Mouse (Mus musculus): ENCODE measurements around the gene Tpo. TPM values are rescaled to one million over a fixed set of nuclear protein-coding genes. Genes with fewer than 3 reads are reported as not detected.

The Tpo gene
- total RNA-seq, 2 experiments from 2014 or later: not detected

DNA sequence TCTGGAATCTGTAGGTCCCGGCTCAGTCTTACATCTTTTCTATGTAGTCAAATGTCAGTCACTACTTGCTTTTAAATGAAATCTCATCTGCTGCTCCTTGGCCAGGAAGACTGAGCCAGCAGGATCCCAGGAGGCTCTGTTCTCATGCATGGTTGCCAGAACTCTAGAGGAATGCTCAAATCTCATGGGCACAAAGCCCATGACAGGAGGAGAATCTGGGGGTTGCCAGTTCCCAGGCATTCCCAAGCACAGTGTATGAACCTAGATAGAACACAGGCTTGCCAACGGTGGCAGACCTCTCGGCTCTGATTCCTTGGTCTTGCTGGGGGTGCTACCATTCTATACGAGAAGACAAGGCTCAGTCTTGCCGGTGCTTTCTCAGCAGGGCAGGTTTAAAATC is 40.3 kb downstream of the Tpo start:
- peak; percentile 7 for DNase-seq (ENCODE audit: low spot score)
- intact Hi-C loops (cut with DNase I): no loop called here

DNA sequence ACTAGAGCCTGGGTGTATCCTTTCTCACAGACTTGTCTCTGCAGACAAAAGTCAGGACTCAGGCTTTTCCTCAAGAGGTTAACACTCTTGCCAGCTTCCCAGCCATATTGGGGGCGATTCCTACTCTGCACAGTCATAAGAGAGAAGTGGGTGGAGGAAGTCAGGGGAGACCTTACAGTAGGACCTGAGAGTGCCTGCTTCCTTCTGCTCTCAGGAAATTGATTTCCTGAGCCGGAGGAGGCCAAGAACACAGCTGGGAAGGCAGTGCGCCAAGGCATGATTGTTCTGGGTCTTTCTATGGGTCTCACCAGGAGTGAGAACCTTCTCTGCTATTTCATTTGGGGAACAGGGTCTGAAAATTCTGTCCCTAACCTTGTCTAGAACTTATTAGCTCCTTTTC is 48.5 kb downstream of the Tpo start:
- no peak for DNase-seq (ENCODE audit: low spot score)
- intact Hi-C loops (cut with DNase I): no loop called here

DNA sequence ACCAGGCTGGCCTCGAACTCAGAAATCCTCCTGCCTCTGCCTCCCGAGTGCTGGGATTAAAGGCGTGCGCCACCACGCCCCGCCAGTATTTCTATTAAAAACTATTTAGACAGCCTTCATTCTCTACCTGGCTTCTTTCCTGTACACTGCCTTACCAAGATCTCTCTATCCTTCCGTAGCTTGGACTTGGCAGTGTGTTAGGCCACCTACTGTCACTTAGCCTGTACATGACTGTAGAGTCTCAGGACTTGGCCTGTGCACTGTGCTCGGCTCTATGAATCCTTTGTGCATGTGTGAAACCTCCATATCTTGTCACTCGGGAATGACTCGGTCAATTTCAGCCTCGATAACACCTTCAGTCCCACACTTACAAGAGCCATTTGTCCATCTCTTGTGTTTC is 55.4 kb downstream of the Tpo start:
- intact Hi-C loops (cut with DNase I): no loop called here
- no peak for DNase-seq (ENCODE audit: low spot score)

DNA sequence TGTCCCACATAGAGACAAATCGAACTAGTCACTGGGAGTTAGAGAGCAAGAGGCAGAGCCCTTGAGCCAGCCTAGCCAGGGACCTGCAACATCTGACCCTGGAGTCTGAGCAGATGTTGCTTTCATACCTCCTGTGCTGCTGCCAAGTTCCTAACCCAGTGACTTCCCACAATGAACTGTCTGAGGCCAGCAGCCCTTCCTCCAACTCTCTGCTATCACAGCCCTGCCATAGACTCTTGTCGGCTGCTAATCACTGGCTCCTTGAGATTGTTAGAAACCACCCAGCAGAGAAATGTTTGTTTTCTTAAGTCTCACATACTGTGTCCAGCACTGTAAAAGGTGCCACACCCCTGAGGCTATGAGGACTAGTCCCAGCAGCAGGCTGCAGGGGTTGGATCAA is 56.1 kb downstream of the Tpo start:
- no peak for DNase-seq (ENCODE audit: low spot score)
- intact Hi-C loops (cut with DNase I): no loop called here

DNA sequence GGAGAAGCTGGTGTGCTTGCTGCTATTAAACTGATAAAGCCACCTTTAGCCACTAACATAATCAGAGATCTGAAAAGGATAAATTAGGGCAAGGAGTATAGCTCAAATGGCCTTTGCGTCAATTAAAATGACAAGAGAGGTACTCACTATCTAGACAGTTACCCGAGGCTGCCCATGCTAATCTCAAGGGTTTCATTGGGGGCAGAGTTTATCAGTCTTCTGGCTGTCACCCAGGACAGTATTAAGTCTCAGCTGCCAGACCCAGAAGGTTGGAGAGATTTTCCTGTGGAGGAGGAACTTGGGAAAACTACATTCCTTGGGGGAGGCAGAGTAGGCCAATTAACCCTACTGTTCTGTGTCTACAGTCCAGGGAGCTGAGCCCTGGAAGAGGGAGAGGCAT is 63.1 kb downstream of the Tpo start:
- DNase-seq (ENCODE audit: low spot score): no peak
- intact Hi-C loops (cut with DNase I): no loop called here

DNA sequence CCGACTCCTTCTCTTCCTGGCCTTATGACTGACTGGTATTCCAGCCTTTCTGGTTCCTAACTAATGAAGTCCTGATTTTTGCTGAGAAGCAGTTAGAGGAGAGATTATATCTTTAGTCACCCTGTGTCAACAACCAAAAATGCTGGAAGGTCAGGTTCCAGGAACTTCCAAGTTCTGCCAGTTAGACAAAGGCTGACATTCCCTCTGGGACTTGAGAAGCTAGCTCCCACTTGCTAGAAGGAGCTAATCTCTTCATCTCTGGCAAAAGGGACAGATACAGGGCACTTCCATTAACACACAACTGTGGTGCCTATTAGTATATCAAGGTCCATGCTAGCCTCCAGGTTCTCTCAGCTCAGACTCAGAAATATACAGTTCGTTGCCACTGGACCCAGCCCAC is 64.6 kb downstream of the Tpo start:
- intact Hi-C loops (cut with DNase I): no loop called here
- DNase-seq (ENCODE audit: low spot score): no peak

DNA sequence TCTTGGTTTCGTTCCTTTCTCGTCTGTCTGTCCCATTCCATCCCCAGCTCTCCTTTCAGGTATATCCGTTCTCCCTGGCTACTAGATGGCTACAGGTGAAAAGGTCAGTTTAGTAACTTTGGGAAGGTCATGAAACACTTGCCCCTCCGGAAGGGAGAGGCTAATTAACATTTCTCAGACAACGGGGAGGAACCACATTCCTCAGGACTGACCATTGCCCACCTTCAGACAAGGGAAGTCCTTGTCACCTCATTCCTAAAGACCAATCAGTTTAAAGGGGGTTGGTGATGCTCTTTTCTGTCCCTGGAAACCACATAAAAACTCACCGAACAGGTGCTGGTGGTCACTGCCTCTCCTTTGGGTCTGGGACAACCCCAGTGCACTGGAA is 70.3 kb downstream of the Tpo start:
- DNase-seq (ENCODE audit: low spot score): no peak
- intact Hi-C loops (cut with DNase I): no loop called here

DNA sequence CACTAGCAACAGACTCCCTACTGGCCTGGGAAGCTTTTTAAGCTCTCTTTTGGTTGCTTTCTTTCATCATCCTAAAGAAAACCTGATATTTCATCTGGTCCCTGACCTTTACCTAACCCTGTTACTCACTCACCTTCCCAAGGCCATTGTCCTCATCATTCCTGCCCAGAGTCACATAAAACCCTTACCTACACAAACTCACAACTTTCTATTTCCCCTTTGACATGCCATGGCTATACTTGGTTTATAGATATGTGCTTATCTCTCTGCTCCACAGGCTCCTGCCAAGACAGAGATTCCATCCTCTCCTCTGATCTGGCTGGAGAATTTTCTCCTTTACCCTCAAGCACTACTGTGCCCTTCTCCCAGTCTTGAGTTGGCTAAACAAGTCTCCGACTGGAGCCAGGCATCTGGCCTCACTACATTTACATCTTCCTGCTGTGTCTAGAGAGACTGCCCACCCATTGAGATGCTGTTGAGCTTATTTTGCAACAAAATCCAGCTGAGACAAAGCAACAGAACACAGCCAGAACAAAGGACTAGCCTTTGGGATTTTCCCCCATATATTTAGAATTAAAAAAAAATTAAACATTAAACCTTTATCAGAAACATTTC is 70.8 kb downstream of the Tpo start:
- intact Hi-C loops (cut with DNase I): no loop called here
- no peak for DNase-seq (ENCODE audit: low spot score)

DNA sequence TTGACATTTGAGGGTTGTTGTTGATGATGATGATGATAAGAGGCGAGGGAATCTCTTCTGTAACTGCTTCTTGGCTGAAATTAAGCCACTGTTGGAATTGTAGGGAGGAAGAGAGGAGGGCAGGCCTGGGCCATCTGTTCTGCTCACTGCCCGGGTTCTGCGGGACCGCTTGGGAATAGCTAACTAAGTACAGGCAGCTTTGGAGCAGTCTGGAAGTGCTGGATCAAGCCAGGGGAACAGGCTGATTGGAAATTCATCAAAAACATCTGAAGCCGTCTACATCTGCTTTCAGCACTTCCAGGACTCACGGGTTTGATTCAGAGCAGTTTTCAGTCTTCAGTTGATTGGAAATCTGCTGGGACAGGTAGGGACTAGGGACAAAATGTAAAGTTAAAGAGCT is 74.4 kb downstream of the Tpo start:
- intact Hi-C loops (cut with DNase I): no loop called here
- DNase-seq (ENCODE audit: low spot score): no peak

DNA sequence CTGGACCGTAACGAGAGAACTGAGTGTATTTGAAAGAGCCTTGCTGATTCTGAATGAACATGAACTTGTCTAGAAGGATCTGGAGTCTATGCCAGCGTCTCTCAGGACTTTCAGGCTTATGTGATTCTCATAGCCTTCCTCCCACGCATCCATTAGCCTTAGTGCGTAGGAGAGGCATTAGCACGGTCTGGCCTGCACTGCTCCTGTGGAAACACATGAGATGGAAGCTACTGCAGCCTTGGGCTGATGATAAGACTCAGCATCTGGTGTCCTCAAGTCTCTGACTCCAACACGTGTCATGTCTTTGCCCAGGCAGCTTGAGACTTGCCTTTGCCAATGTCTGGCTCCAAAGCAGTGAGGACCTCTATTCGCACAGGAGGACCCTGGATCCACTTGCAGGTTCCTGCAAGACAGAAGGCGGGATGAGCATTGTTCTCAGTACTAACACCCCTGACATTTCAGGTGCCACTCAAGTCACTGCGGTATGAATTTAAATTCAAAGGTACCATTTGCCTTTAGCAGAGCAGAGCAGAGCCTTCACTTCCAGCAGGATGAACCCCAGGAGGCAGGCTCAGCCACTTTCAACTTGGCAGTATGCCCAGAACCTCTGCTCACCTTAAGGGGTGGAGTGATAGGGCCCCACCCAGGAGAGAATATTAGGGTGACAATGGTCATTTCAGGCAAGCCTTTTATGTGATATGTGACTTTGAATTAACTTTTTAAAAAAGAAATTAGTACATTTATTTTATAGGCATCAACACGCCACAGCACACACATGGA is 77.5 kb downstream of the Tpo start:
- intact Hi-C loops (cut with DNase I): loop anchor here (5.0 kb wide), 1 partner anchor 142 kb away; no protein-coding TSS in a partner anchor
- DNase-seq (ENCODE audit: low spot score): no peak

DNA sequence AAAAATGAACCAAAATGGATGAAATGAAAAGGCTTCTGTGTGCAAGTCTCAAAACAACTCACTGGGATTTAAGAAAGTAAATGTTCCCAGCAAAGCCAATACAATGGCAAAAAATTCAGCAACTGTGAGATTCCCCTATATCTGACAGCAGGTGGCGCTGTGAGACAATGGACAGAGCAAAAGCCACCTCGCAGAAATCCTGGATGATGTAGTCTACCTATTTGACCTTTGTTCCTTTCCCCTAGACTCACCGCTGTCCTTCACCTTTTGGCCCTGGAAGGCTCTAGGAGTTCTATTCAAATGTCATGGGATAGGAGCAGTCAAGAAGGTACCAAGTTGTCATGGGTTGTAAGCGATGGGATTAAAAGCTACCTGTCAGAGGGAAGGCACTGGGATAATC is 82.2 kb downstream of the Tpo start:
- no peak for DNase-seq (ENCODE audit: low spot score)
- intact Hi-C loops (cut with DNase I): loop anchor here (1.0 to 5.0 kb wide), 4 partner anchors 79 to 527 kb away; no protein-coding TSS in a partner anchor

DNA sequence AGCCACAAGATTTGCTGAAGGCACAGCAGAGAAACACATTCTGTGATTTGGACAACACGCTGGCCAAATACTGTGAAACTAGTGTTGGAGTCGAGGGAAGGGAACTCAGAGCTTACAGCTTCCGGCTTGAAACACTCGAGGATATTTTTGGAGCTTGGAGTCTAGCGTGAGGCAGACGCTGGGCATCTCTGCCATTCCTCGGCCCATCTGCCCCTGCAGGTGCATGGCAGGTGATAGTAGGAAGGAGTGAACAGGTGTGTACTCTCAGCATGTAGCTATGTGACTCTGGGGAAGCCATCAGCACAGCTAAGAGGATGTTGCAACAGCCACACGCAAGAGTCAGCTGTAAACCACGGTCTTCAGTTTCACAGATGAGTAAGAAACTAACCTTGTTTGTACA is 82.6 kb downstream of the Tpo start:
- DNase-seq (ENCODE audit: low spot score): no peak
- intact Hi-C loops (cut with DNase I): loop anchor here (1.0 to 5.0 kb wide), 4 partner anchors 79 to 527 kb away; no protein-coding TSS in a partner anchor

DNA sequence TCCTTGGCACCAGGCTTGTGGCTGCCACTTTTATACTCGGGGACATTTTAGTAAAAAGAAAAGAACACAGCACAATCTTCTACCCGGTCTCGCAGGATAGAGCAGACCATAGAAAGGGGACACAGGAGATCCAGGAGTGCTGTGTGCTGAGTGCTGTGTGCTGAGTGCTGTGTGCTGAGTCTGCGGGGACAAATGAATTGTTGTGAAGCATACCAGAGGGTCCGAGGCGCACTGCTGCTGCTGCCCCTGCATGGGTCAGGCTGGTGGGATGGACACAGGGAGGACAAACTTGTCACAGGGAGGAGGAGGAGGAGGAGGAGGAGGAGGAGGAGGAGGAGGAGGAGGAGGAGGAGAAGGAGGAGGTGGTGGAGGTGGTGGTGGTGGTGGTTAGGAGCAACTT is 83.6 kb downstream of the Tpo start:
- DNase-seq (ENCODE audit: low spot score): no peak
- intact Hi-C loops (cut with DNase I): no loop called here

DNA sequence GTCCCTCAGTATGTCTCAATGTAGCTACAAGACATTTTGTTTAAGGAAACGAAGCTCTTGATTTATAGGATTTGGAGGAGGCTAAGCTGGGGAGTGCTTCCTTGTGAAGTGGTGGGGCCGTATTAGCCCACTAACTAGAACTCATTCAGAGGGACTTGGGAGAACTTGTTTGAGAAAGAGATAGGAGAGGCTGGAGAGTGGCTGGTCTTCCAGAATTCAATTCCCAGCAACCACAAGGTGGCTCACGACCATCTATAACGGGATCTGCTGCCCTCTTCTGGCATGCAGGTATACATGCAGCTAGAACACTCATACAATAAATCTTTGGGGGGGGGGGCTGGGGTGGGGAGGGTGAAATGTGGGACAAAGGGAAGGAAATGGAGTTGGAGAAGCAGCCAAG is 92.3 kb downstream of the Tpo start:
- intact Hi-C loops (cut with DNase I): loop anchor here (1.0 to 5.0 kb wide), 2 partner anchors 63 to 113 kb away; no protein-coding TSS in a partner anchor
- DNase-seq (ENCODE audit: low spot score): no peak

DNA sequence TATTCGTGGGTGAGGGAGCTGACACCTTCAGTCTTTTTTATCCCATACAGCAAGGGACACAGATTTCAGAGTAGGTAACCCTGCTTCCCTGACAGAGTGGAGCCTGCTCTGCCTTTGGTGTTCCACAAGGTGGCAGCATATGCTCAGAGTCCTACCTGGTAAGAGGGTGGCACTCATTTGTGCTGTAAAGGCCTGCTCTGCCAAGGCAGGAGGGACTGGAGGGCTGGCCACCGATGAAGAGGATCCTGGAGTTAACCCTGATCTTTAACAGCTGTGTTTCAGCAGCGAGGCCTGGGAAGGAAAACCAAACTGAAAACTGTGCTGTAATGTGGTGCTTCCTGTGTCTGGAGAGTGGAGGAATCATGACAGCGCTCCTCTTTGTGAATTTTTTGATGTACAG is 92.9 kb downstream of the Tpo start:
- intact Hi-C loops (cut with DNase I): loop anchor here (5.0 kb wide), 1 partner anchor 132 kb away; no protein-coding TSS in a partner anchor
- no peak for DNase-seq (ENCODE audit: low spot score)

DNA sequence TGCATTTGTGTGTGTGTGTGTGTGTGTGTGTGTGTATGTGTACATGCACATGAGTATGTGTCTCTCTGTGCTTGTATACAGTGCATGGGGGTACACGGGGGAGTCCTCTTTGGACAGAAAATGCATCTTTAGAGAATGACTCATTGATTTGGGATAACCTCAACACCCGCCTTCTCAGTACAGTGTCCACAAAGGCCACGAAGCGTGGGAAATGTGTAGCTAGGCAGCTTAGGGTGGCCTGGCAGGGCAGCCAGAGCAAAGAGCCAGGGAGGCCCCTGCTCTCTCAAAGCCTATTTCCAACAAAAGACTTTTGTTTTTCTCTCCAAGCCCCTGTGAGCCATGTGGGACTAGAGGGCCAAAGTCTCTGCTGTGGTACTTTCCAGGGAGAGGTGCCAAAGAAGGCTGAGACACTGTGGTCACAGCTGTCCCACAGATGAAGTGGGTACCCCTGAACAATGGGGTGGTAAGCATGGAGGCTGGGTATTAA is 95.8 kb downstream of the Tpo start:
- intact Hi-C loops (cut with DNase I): loop anchor here (5.0 kb wide), 1 partner anchor 129 kb away; no protein-coding TSS in a partner anchor
- no peak for DNase-seq (ENCODE audit: low spot score)

DNA sequence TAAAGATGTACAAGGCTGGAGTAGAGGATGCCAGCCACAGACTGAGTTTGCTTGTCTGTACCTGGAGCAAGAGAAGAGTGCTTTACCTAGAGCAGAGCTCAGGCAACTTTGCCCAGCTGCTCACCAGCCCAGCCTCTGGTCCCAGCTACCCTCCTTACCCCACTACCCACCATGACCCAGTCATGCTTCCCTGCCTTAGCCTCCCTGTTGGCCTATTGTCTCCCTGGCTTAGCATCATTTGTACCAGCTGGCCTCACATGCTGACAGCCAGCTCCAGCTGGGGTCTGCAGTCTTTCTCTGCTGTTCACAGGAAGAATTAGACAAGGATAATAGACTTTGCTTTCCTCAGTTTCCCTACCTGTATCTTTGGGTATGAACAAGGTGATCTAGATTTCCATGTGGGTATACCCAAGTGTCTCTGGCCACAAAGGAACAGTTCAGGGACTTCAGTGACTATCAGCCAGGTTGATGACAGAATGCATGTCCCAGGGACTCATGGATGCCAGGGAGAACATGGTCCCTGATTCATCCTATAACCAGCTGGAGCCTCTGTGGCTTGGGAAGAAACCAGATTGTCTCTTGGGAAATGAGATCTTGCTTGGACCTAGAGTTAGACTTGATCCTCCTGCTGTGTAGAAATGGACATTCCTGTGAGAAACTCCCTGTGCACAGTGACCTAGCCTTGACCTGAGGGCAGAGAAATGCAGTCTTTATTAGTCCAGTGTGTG is 96.4 kb downstream of the Tpo start:
- DNase-seq (ENCODE audit: low spot score): peak; percentile 21
- intact Hi-C loops (cut with DNase I): loop anchor here (5.0 kb wide), 1 partner anchor 129 kb away; no protein-coding TSS in a partner anchor

DNA sequence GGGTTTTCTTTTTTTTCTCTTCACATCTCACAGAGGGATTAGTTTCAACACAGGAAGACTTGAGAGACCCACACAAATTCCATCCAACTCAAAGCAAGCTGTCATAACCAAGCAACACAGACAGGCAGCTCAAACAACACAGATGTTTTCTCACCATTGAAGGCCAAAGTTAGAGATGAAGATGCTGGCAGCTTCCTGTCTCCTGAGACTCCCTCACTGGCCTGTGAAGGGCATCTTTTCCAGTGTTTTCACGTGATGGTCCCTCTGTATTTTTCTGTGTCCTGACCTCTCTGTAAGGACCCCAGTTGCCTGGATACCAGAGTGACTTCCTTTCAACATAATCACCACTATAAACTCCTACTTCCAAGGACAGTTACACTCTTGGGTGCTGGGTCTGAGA is 97.0 kb downstream of the Tpo start:
- DNase-seq (ENCODE audit: low spot score): peak; percentile 33
- intact Hi-C loops (cut with DNase I): loop anchor here (5.0 kb wide), 1 partner anchor 128 kb away; no protein-coding TSS in a partner anchor

DNA sequence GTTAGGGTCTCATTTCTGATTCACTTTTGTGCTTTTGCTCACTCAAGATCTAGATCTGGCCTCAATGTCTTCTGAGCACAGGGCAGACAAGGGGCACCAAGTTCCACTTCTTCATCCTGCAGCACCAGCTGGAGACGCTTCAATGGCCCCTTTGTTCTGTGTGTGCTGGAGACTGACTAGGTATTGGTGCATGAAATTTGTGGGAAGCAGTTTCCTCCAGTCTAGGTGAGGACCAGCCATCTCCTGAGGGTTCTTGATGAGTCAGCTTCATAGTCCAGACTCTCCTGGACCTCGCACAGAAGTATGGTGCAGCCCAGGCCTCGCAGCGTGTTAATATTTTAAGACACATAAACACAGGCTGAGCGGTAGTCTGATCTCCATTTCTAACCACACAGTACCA is 97.7 kb downstream of the Tpo start:
- DNase-seq (ENCODE audit: low spot score): no peak
- intact Hi-C loops (cut with DNase I): loop anchor here (5.0 kb wide), 1 partner anchor 127 kb away; no protein-coding TSS in a partner anchor

DNA sequence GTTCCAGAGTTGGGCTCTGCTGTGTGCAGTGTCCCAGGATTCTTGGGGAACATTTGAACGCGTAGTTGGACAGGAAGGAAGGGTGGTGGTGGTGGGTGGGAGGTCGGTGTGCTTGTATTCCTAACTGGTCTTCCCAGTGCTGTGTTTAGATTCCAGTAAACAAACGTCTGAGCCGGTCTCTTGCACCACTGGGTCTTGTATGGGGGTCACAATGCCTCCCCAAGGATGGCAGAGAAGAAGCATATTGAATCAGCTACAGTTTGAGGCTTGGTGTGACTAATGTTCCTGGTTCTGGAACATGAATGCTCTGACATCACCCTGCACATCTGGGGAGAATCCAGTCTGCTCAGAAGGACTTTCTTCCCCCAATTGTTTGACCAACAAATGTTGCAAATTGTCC is 101.9 kb downstream of the Tpo start:
- no peak for DNase-seq (ENCODE audit: low spot score)
- intact Hi-C loops (cut with DNase I): no loop called here
